Mouse (Mus musculus) layer of hippocampus, adult 8-10 months (tissue): ENCODE data around the gene AI481877. TPM values are rescaled to one million over a fixed set of nuclear protein-coding genes. Genes with fewer than 3 reads are reported as not detected.

Experiments
- total RNA-seq, 4 experiments: library from RNA; stranded (reverse); gene quantifications; 2 replicates each; pipeline ENCODE4 v1.2.4; 2022

Gene AI481877
- total RNA-seq, 4 experiments from 2014 or later = not detected

Other genes with a start within 250 kb of the AI481877 start
- 100 to 1,000 TPM; 118 to 183 (median 129) TPM for gene Ecpas, start 226.2 kb downstream of the AI481877 start, total RNA-seq
- gene Zkscan16, start 195.4 kb downstream of the AI481877 start, total RNA-seq = 10 to 100 TPM; 56.0 to 63.3 (median 58.3) TPM
- 1 to 10 TPM; 1.6 to 3.4 (median 3.1) TPM for gene Ptgr1, start 151.9 kb downstream of the AI481877 start, total RNA-seq
- gene Dnajc25, start 143.9 kb downstream of the AI481877 start, total RNA-seq = 1 to 10 TPM; 5.5 to 8.9 (median 6.1) TPM
- gene Gm20503, start 135.8 kb downstream of the AI481877 start, total RNA-seq = 1 to 10 TPM in 3 of 4 experiments, not detected in 1; 1.3 to 2.6 (median 1.5) TPM
- gene Gng10, start 103.9 kb downstream of the AI481877 start, total RNA-seq = 10 to 100 TPM; 85.8 to 90.6 (median 88.2) TPM
- gene Ugcg, start 50.3 kb upstream of the AI481877 start, total RNA-seq = 10 to 100 TPM; 62.9 to 68.4 (median 66.4) TPM